Mouse (Mus musculus) brain, embryonic 14.5 days (tissue): ENCODE measurements around the gene Cckar.
"Not testable (repeated sequence)": the region's sequence is repeated elsewhere in the genome, so short reads cannot be mapped to it uniquely, and the experiment has no call there.

Experiments
- CTCF ChIP-seq: fragments of 200-500 bp; IDR thresholded peaks from 2 replicates; pipeline ENCODE4 v1.5.1; 2012; ENCODE audit warnings: inconsistent platforms, mild to moderate bottlenecking, moderate library complexity, borderline replicate concordance; ENCODE audit not compliant: insufficient read depth, insufficient read length; ENCODE audit errors: extremely low read depth
- POLR2A ChIP-seq: fragments of 200-500 bp; IDR thresholded peaks from 2 replicates; pipeline ENCODE4 v1.6.1; 2012; ENCODE audit warnings: mild to moderate bottlenecking, inconsistent platforms, borderline replicate concordance; ENCODE audit not compliant: poor library complexity, insufficient read depth, insufficient read length, severe bottlenecking; ENCODE audit errors: extremely low read depth

GRCm38 (mm10) chr5:53673493-53674150 lies 33.9 kb downstream of the Cckar start:
- not testable (repeated sequence) for TF ChIP-seq CTCF, POLR2A
